Mouse (Mus musculus) cortical plate, adult 2 months (tissue): Measurements from ENCODE around the gene Acp6. TPM values are rescaled to one million over a fixed set of nuclear protein-coding genes. Genes with fewer than 3 reads are reported as not detected.

ENCODE experiments used
- H3K27ac ChIP-seq: fragments of 200-500 bp; 2 replicates; pipeline ENCODE4 v1.5.1; 2012; ENCODE audit warnings: low read length, control low read depth, inconsistent platforms; ENCODE audit not compliant: insufficient read depth
- H3K4me1 ChIP-seq: fragments of 200-500 bp; 2 replicates; pipeline ENCODE4 v1.6.1; 2011; ENCODE audit warnings: low read length; ENCODE audit not compliant: control insufficient read depth, insufficient read depth
- H3K4me3 ChIP-seq: fragments of 200-500 bp; 2 replicates; pipeline ENCODE4 v1.5.1; 2011; ENCODE audit warnings: mild to moderate bottlenecking, low read length, control low read depth; ENCODE audit not compliant: insufficient read depth
- CTCF ChIP-seq: fragments of 200-500 bp; IDR thresholded peaks from 2 replicates; pipeline ENCODE4 v1.5.1; 2011; ENCODE audit warnings: mild to moderate bottlenecking, control low read depth, low read length; ENCODE audit not compliant: insufficient read depth; ENCODE audit errors: extremely low read depth
- POLR2A ChIP-seq: fragments of 200-500 bp; IDR thresholded peaks from 2 replicates; pipeline ENCODE4 v1.6.1; 2011; ENCODE audit warnings: mild to moderate bottlenecking, low read length, control low read depth; ENCODE audit not compliant: insufficient read depth; ENCODE audit errors: extremely low read depth
- polyA plus RNA-seq: library from polyadenylated mRNA; depleted of rRNA; stranded (reverse); fragments of >200 nt; gene quantifications from 2 replicates; pipeline ENCODE4 v1.2.3, GENCODE M21; 2012

Gene Acp6
- polyA plus RNA-seq, 1 experiment, result 40.2 TPM

- no peak overlapping the region for H3K4me3 ChIP-seq
- peak; percentile 46 for TF ChIP-seq CTCF
- no peak for TF ChIP-seq POLR2A
Observed at GRCm38 (mm10) chr3:97183810-97184209, 25.2 kb downstream of the Acp6 start.

GRCm38 (mm10) chr3:97185098-97185860 is 26.7 kb downstream of the Acp6 start:
- H3K4me3 ChIP-seq, result no peak overlapping the region
- no peak overlapping the region for H3K27ac ChIP-seq
- TF ChIP-seq POLR2A (no peak), CTCF (peak; percentile 86)
- H3K4me1 ChIP-seq, result no peaks in the 10 kb centered on the region

More at GRCm38 (mm10) chr3:97183810-97184209, 25.2 kb downstream of the Acp6 start:
- Histone ChIP-seq H3K27ac (no peak overlapping the region), H3K4me1 (no peaks in the 10 kb centered on the region)

GRCm38 (mm10) chr3:97196571-97196970 is 38.0 kb downstream of the Acp6 start:
- peaks cover 2% of the 10 kb centered on the region; the same call in 1 of the 2 replicates for H3K4me1 ChIP-seq
- H3K27ac ChIP-seq, result no peak overlapping the region
- no peak for TF ChIP-seq CTCF
- TF ChIP-seq POLR2A, result no peak
- no peak overlapping the region for H3K4me3 ChIP-seq

GRCm38 (mm10) chr3:97199261-97199660 is 40.7 kb downstream of the Acp6 start:
- Histone ChIP-seq H3K4me1 (peaks cover 2% of the 10 kb centered on the region; the same call in 1 of the 2 replicates), H3K27ac (no peak overlapping the region), H3K4me3 (no peak overlapping the region)
- no peak for TF ChIP-seq POLR2A
- no peak for TF ChIP-seq CTCF

GRCm38 (mm10) chr3:97201943-97202342 is 43.4 kb downstream of the Acp6 start:
- TF ChIP-seq CTCF, result peak; percentile 69
- no peak for TF ChIP-seq POLR2A
- Histone ChIP-seq H3K4me1 (peaks cover 2% of the 10 kb centered on the region; the same call in 1 of the 2 replicates), H3K27ac (no peak overlapping the region), H3K4me3 (no peak overlapping the region)

GRCm38 (mm10) chr3:97203880-97204279 is 45.3 kb downstream of the Acp6 start:
- Histone ChIP-seq H3K27ac (no peak overlapping the region), H3K4me3 (no peak overlapping the region), H3K4me1 (peaks cover 2% of the 10 kb centered on the region; the same call in 1 of the 2 replicates)
- TF ChIP-seq POLR2A, result no peak
- no peak for TF ChIP-seq CTCF

- H3K4me1 ChIP-seq, result no peaks in the 10 kb centered on the region
- H3K4me3 ChIP-seq, result no peak overlapping the region
- H3K27ac ChIP-seq, result no peak overlapping the region
- TF ChIP-seq CTCF (no peak), POLR2A (no peak)
Observed at GRCm38 (mm10) chr3:97206521-97206920, 47.9 kb downstream of the Acp6 start.

GRCm38 (mm10) chr3:97209351-97209750 is 50.8 kb downstream of the Acp6 start:
- TF ChIP-seq CTCF, result no peak
- no peak for TF ChIP-seq POLR2A
- Histone ChIP-seq H3K27ac (no peak overlapping the region), H3K4me3 (no peak overlapping the region)

GRCm38 (mm10) chr3:97211177-97211576 is 52.6 kb downstream of the Acp6 start:
- H3K4me1 ChIP-seq, result no peaks in the 10 kb centered on the region
- no peak overlapping the region for H3K27ac ChIP-seq
- no peak overlapping the region for H3K4me3 ChIP-seq
- TF ChIP-seq POLR2A (no peak), CTCF (no peak)

More at GRCm38 (mm10) chr3:97209351-97209750, 50.8 kb downstream of the Acp6 start:
- H3K4me1 ChIP-seq, result no peaks in the 10 kb centered on the region

- TF ChIP-seq POLR2A (no peak), CTCF (no peak)
- Histone ChIP-seq H3K4me1 (no peaks in the 10 kb centered on the region), H3K27ac (no peak overlapping the region), H3K4me3 (no peak overlapping the region)
Observed at GRCm38 (mm10) chr3:97213871-97214270, 55.3 kb downstream of the Acp6 start.
